Mouse (Mus musculus): ENCODE measurements at regions not wholly inside any gene's neighbourhood (a gene's known extent, or its start where the extent isn't known, plus 50 kb on each side); places are given as distances from the start of the nearest gene placed in this dataset.

DNA sequence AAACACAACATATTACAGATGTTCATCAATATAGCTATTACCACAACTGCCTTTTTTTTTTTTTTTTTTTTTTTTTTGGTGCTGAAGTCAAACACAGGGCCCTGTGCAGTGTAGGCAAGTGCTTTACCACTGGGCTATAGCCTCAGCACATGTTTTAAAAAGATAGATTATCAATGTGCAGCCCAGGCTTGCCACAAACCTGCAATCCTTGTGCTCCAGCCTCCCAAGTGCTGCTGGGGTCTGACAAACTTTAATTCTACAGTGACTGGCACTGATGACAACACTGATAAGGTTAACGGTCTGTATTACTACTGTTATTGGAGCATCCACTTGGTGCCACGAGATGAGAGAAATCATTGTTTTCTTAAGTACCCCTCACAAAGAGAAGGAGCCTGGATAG is 95.3 kb upstream of the Got2 start:
- no peak for DNase-seq (ENCODE audit: low read depth in 3 of 3, low spot score in 3 of 3)
- no peaks in the 10 kb centered on the region for H3K9me3 ChIP-seq (ENCODE audit: control insufficient read depth, low read length)
- 32% methylated on average over 2 of the region's 2 CpGs for WGBS (ENCODE audit: insufficient replicate concordance)
- no peak overlapping the region for H3K9ac ChIP-seq (replicated peaks)
- no peaks in the 10 kb centered on the region for H3K36me3 ChIP-seq (replicated peaks; ENCODE audit: control insufficient read depth, insufficient read depth, low read depth)
- no peak overlapping the region for H3K4me2 ChIP-seq (ENCODE audit: low read depth)
- no peaks in the 10 kb centered on the region for H3K4me1 ChIP-seq (replicated peaks; ENCODE audit: control insufficient read depth in 2 of 2, insufficient read depth in 2 of 2, low read length in 1 of 2)
- no peaks in the 10 kb centered on the region for H3K27me3 ChIP-seq (ENCODE audit: control insufficient read depth, insufficient read depth, low read length)
- TF ChIP-seq EP300 (IDR thresholded peaks at IDR 0.05; ENCODE audit: low read depth): no peak
- TF ChIP-seq CTCF (IDR thresholded peaks at IDR 0.05; ENCODE audit: low read depth): no peak
- no peak for ATAC-seq (ENCODE audit: insufficient read depth)
- H3K27ac ChIP-seq: no peak overlapping the region
- no peak overlapping the region for H3K4me3 ChIP-seq (ENCODE audit: insufficient read depth in 1 of 2, low read depth in 2 of 2, low read length in 2 of 2)

DNA sequence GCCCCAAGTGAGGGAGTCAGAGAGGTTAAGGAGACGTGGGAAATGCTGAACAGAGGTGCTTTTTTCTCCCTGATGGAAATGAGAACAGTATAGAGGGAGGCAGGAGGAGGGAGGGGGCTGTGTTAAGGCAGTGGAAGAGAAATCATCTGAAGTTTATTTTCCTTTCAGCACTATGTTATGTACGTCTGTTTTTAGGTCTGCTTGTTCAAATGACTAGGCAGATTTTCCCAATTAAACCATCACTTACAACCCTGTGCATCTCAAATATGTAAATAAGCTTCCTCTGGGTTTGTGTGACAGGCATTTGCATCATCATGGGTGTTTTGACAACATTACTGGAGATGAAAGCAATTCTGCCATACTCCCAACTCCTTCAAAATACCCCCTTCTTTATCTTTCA is 92.1 kb upstream of the Got2 start:
- no peak for TF ChIP-seq CTCF (IDR thresholded peaks at IDR 0.05; ENCODE audit: low read depth)
- H3K27ac ChIP-seq: no peak overlapping the region
- no peak overlapping the region for H3K4me3 ChIP-seq (ENCODE audit: insufficient read depth in 1 of 2, low read depth in 2 of 2, low read length in 2 of 2)
- H3K9ac ChIP-seq (replicated peaks): no peak overlapping the region
- ATAC-seq (ENCODE audit: insufficient read depth) (no peak), DNase-seq (ENCODE audit: low read depth in 3 of 3, low spot score in 3 of 3) (no peak)
- H3K36me3 ChIP-seq (replicated peaks; ENCODE audit: control insufficient read depth, insufficient read depth, low read depth): no peaks in the 10 kb centered on the region
- H3K9me3 ChIP-seq (ENCODE audit: control insufficient read depth, low read length): no peaks in the 10 kb centered on the region
- no peaks in the 10 kb centered on the region for H3K27me3 ChIP-seq (ENCODE audit: control insufficient read depth, insufficient read depth, low read length)
- H3K4me2 ChIP-seq (ENCODE audit: low read depth): no peak overlapping the region
- H3K4me1 ChIP-seq (replicated peaks; ENCODE audit: control insufficient read depth in 2 of 2, insufficient read depth in 2 of 2, low read length in 1 of 2): no peaks in the 10 kb centered on the region
- 13% methylated on average over 2 of the region's 2 CpGs for WGBS (ENCODE audit: insufficient replicate concordance)

DNA sequence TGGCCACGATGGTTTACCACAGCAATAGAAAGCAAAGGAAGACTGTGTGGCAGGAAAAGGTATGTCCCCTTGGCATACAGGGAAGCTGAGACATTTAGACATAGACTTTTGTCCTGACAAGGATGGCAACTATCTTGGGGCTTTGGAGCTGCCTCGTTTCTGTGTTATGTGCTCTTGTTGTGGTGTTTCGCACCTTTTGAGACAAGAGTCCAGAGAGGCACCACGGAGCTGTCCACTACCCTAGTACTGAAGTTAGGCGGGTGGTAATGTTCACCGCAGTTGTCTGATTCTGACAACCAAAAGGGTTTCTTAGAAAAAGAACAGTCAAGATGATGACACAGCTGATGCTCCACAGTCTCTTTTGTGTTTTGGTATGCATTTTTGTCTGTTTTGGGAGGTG is 90.9 kb upstream of the Got2 start:
- H3K27me3 ChIP-seq (ENCODE audit: control insufficient read depth, insufficient read depth, low read length): no peaks in the 10 kb centered on the region
- H3K27ac ChIP-seq: no peak overlapping the region
- TF ChIP-seq CTCF (IDR thresholded peaks at IDR 0.05; ENCODE audit: low read depth) (no peak), EP300 (IDR thresholded peaks at IDR 0.05; ENCODE audit: low read depth) (no peak)
- H3K4me1 ChIP-seq (replicated peaks; ENCODE audit: control insufficient read depth in 2 of 2, insufficient read depth in 2 of 2, low read length in 1 of 2): no peaks in the 10 kb centered on the region
- H3K36me3 ChIP-seq (replicated peaks; ENCODE audit: control insufficient read depth, insufficient read depth, low read depth): no peaks in the 10 kb centered on the region
- H3K9me3 ChIP-seq (ENCODE audit: control insufficient read depth, low read length): no peaks in the 10 kb centered on the region
- DNase-seq (ENCODE audit: low read depth in 3 of 3, low spot score in 3 of 3): no peak
- no peak for ATAC-seq (ENCODE audit: insufficient read depth)
- no peak overlapping the region for H3K4me2 ChIP-seq (ENCODE audit: low read depth)
- no peak overlapping the region for H3K9ac ChIP-seq (replicated peaks)
- 42% methylated on average over 6 of the region's 6 CpGs for WGBS (ENCODE audit: insufficient replicate concordance)
- H3K4me3 ChIP-seq (ENCODE audit: insufficient read depth in 1 of 2, low read depth in 2 of 2, low read length in 2 of 2): no peak overlapping the region

DNA sequence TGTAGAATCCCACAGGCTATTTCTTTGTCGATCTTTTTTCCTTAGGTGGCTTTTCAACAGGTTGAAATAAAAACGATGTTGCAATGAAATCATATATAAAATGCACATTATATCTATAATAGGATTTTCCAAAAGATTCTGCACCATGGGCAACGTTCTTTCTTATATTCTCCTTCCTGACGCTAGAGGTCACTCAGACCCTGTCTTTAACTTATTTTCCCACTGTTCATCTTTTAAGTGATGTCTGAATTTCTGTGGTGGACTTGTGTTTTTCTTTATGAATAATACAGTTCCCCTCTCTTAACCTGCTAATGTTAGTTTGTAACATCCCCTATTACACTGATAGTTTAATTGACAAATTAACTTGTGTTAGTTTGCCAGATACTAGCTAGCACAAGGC is 86.5 kb upstream of the Got2 start:
- TF ChIP-seq EP300 (IDR thresholded peaks at IDR 0.05; ENCODE audit: low read depth): no peak
- TF ChIP-seq CTCF (IDR thresholded peaks at IDR 0.05; ENCODE audit: low read depth): no peak

DNA sequence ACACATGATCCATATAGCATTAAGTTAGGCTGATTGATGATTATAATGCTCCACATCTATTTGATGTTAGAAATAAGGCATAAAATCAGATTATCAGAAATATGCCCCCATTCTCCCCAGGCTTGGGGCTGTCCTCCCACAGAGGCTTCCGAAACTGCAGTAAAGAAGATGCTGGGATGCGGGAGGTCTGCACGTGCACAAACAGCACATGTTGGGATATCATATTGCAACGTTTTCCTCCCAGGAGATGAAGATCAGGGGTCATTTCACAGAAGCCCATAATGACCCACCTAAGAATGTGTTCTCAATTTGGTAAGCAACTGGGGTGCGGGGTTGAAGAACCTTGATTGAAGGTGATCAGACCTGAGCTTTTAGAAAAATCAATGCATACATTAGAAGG is 85.9 kb upstream of the Got2 start:
- H3K4me2 ChIP-seq (ENCODE audit: low read depth): no peak overlapping the region
- no peak for TF ChIP-seq EP300 (IDR thresholded peaks at IDR 0.05; ENCODE audit: low read depth)
- TF ChIP-seq CTCF (IDR thresholded peaks at IDR 0.05; ENCODE audit: low read depth): no peak
- WGBS (ENCODE audit: insufficient replicate concordance): 56% methylated on average over 5 of the region's 5 CpGs
- ATAC-seq (ENCODE audit: insufficient read depth) (no peak), DNase-seq (ENCODE audit: low read depth in 3 of 3, low spot score in 3 of 3) (no peak)
- no peaks in the 10 kb centered on the region for H3K9me3 ChIP-seq (ENCODE audit: control insufficient read depth, low read length)
- H3K27me3 ChIP-seq (ENCODE audit: control insufficient read depth, insufficient read depth, low read length): no peaks in the 10 kb centered on the region
- no peak overlapping the region for H3K4me3 ChIP-seq (ENCODE audit: insufficient read depth in 1 of 2, low read depth in 2 of 2, low read length in 2 of 2)
- H3K27ac ChIP-seq: no peak overlapping the region
- H3K36me3 ChIP-seq (replicated peaks; ENCODE audit: control insufficient read depth, insufficient read depth, low read depth): no peaks in the 10 kb centered on the region
- no peaks in the 10 kb centered on the region for H3K4me1 ChIP-seq (replicated peaks; ENCODE audit: control insufficient read depth in 2 of 2, insufficient read depth in 2 of 2, low read length in 1 of 2)
- H3K9ac ChIP-seq (replicated peaks): no peak overlapping the region

More for the DNA sequence above, 86.5 kb upstream of the Got2 start:
- ATAC-seq (ENCODE audit: insufficient read depth): no peak
- H3K4me1 ChIP-seq (replicated peaks; ENCODE audit: control insufficient read depth in 2 of 2, insufficient read depth in 2 of 2, low read length in 1 of 2): no peaks in the 10 kb centered on the region
- H3K27me3 ChIP-seq (ENCODE audit: control insufficient read depth, insufficient read depth, low read length): no peaks in the 10 kb centered on the region
- no peak overlapping the region for H3K4me2 ChIP-seq (ENCODE audit: low read depth)
- H3K36me3 ChIP-seq (replicated peaks; ENCODE audit: control insufficient read depth, insufficient read depth, low read depth): no peaks in the 10 kb centered on the region
- WGBS (ENCODE audit: insufficient replicate concordance): 18% methylated on average over 4 of the region's 4 CpGs
- DNase-seq (ENCODE audit: low read depth in 3 of 3, low spot score in 3 of 3): no peak
- no peak overlapping the region for H3K9ac ChIP-seq (replicated peaks)
- H3K4me3 ChIP-seq (ENCODE audit: insufficient read depth in 1 of 2, low read depth in 2 of 2, low read length in 2 of 2): no peak overlapping the region
- H3K9me3 ChIP-seq (ENCODE audit: control insufficient read depth, low read length): no peaks in the 10 kb centered on the region
- no peak overlapping the region for H3K27ac ChIP-seq

DNA sequence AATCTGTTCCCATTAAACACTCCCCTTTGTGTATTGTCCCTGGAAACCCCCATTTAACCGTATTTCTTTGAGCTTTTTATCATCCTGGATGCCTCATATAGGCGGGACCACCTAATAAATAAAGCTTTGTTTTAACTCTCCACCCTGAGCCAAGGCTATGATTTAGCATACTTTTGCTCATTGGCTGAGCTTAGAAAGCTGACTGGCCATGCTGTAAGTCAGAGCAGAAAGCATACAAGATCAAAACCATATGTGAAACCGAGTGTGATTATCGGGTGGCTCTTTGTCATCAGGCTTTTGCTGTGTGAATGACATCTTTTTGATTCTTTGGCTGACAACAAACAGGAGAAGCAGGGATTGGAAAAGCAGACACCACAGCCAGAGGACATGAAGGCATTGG is 85.2 kb upstream of the Got2 start:
- Histone ChIP-seq H3K4me2 (ENCODE audit: low read depth) (no peak overlapping the region), H3K9me3 (ENCODE audit: control insufficient read depth, low read length) (no peaks in the 10 kb centered on the region), H3K27ac (no peak overlapping the region), H3K36me3 (replicated peaks; ENCODE audit: control insufficient read depth, insufficient read depth, low read depth) (no peaks in the 10 kb centered on the region), H3K27me3 (ENCODE audit: control insufficient read depth, insufficient read depth, low read length) (no peaks in the 10 kb centered on the region), H3K4me3 (ENCODE audit: insufficient read depth in 1 of 2, low read depth in 2 of 2, low read length in 2 of 2) (no peak overlapping the region), H3K9ac (replicated peaks) (no peak overlapping the region), H3K4me1 (replicated peaks; ENCODE audit: control insufficient read depth in 2 of 2, insufficient read depth in 2 of 2, low read length in 1 of 2) (no peaks in the 10 kb centered on the region)
- DNase-seq (ENCODE audit: low read depth in 3 of 3, low spot score in 3 of 3) (no peak), ATAC-seq (ENCODE audit: insufficient read depth) (no peak)
- no peak for TF ChIP-seq EP300 (IDR thresholded peaks at IDR 0.05; ENCODE audit: low read depth)
- TF ChIP-seq CTCF (IDR thresholded peaks at IDR 0.05; ENCODE audit: low read depth): no peak
- WGBS (ENCODE audit: insufficient replicate concordance): 45% methylated on average over 4 of the region's 4 CpGs
